Mouse (Mus musculus): Measurements from ENCODE around the gene Rtf2. TPM values are rescaled to one million over a fixed set of nuclear protein-coding genes. Genes with fewer than 3 reads are reported as not detected.
A peak's percentile ranks its signal among the peaks of the same experiment; 100 is the strongest.

Rtf2 gene
- polyA plus RNA-seq, 1 experiment from 2014 or later, result 49.9 TPM

- Histone ChIP-seq H3K4me1 (0 out of 2 replicates have a peak, but pooled peaks cover 3% of the 10 kb centered on the region), H3K27me3 (replicated peaks) (no peaks in the 10 kb centered on the region), H3K36me3 (peaks cover 85% of the 10 kb centered on the region), H3K27ac (replicated peaks) (no peak overlapping the region), H3K4me2 (no peak overlapping the region), H3K9ac (no peak overlapping the region), H3K9me3 (no peaks in the 10 kb centered on the region), H3K4me3 (no peak overlapping the region)
- ATAC-seq (ENCODE audit: extremely low read depth, insufficient number of reproducible peaks, low FRiP score, low TSS enrichment), result no peak
- WGBS, result 90% methylated on average over 5 of the region's 5 CpGs
Measured at GRCm38 (mm10) chr2:172467206-172467605, 26.9 kb downstream of the Rtf2 start.

- WGBS, result 91% methylated on average over 11 of the region's 11 CpGs
- Histone ChIP-seq H3K9me3 (no peaks in the 10 kb centered on the region), H3K9ac (no peak overlapping the region), H3K4me1 (peaks cover 11% of the 10 kb centered on the region), H3K4me2 (no peak overlapping the region), H3K27me3 (replicated peaks) (no peaks in the 10 kb centered on the region), H3K4me3 (no peak overlapping the region), H3K27ac (replicated peaks) (no peak overlapping the region), H3K36me3 (peaks cover 73% of the 10 kb centered on the region)
- ATAC-seq (ENCODE audit: extremely low read depth, insufficient number of reproducible peaks, low FRiP score, low TSS enrichment), result no peak
Measured at GRCm38 (mm10) chr2:172468346-172468819, 28.0 kb downstream of the Rtf2 start.

GRCm38 (mm10) chr2:172472318-172472717, 32.0 kb downstream of the Rtf2 start, which contains the start of gene Fam209:
Gene Fam209, plus strand, starts transcription at chr2:172472520.
- 81% methylated on average over 11 of the region's 11 CpGs for WGBS
- Histone ChIP-seq H3K27ac (replicated peaks) (0 out of 2 replicates have a peak within 1 kb of the TSS, but pooled peaks have one; percentile 29), H3K9me3 (no peaks in the 10 kb centered on the region), H3K4me1 (peaks cover 25% of the 10 kb centered on the region), H3K9ac (0 out of 2 replicates have a peak within 1 kb of the TSS, but pooled peaks have one; percentile 3), H3K27me3 (replicated peaks) (no peaks in the 10 kb centered on the region), H3K4me2 (no peak within 1 kb of the TSS), H3K36me3 (peaks cover 35% of the 10 kb centered on the region), H3K4me3 (no peak within 1 kb of the TSS)
- no peak for ATAC-seq (ENCODE audit: extremely low read depth, insufficient number of reproducible peaks, low FRiP score, low TSS enrichment)

GRCm38 (mm10) chr2:172473591-172473990, 33.2 kb downstream of the Rtf2 start:
- no peak for ATAC-seq (ENCODE audit: extremely low read depth, insufficient number of reproducible peaks, low FRiP score, low TSS enrichment)
- Histone ChIP-seq H3K4me1 (peaks cover 23% of the 10 kb centered on the region), H3K4me2 (no peak overlapping the region), H3K9me3 (no peaks in the 10 kb centered on the region), H3K27ac (replicated peaks) (0 out of 2 replicates have a peak overlapping the region, but pooled peaks have one; percentile 29), H3K4me3 (no peak overlapping the region), H3K9ac (0 out of 2 replicates have a peak overlapping the region, but pooled peaks have one; percentile 3), H3K27me3 (replicated peaks) (no peaks in the 10 kb centered on the region), H3K36me3 (peaks cover 22% of the 10 kb centered on the region)
- 58% methylated on average over 8 of the region's 8 CpGs for WGBS

GRCm38 (mm10) chr2:172474970-172475369, 34.6 kb downstream of the Rtf2 start:
- Histone ChIP-seq H3K9me3 (no peaks in the 10 kb centered on the region), H3K27me3 (replicated peaks) (no peaks in the 10 kb centered on the region), H3K4me3 (no peak overlapping the region), H3K4me2 (no peak overlapping the region), H3K27ac (replicated peaks) (no peak overlapping the region), H3K9ac (no peak overlapping the region), H3K4me1 (peaks cover 22% of the 10 kb centered on the region), H3K36me3 (peaks cover 8% of the 10 kb centered on the region)
- WGBS, result 28% methylated on average over 6 of the region's 6 CpGs
- ATAC-seq (ENCODE audit: extremely low read depth, insufficient number of reproducible peaks, low FRiP score, low TSS enrichment), result no peak

- no peaks in the 10 kb centered on the region for H3K36me3 ChIP-seq
- peak overlapping the region; percentile 49 for H3K4me2 ChIP-seq
- peaks cover 22% of the 10 kb centered on the region for H3K4me1 ChIP-seq
- ATAC-seq (ENCODE audit: extremely low read depth, insufficient number of reproducible peaks, low FRiP score, low TSS enrichment), result no peak
- H3K27me3 ChIP-seq (replicated peaks), result no peaks in the 10 kb centered on the region
- peak overlapping the region; percentile 68 for H3K27ac ChIP-seq (replicated peaks)
- H3K4me3 ChIP-seq, result peak overlapping the region; percentile 49; the same call in 1 of the 2 replicates
- 12% methylated on average over 10 of the region's 10 CpGs for WGBS
- H3K9me3 ChIP-seq, result no peaks in the 10 kb centered on the region
- peak overlapping the region; percentile 11; the same call in 1 of the 2 replicates for H3K9ac ChIP-seq
Measured at GRCm38 (mm10) chr2:172476707-172477260, 36.4 kb downstream of the Rtf2 start.

- Histone ChIP-seq H3K9ac (peak overlapping the region; percentile 76), H3K27ac (replicated peaks) (peak overlapping the region; percentile 73), H3K4me3 (peak overlapping the region; percentile 49), H3K9me3 (no peaks in the 10 kb centered on the region), H3K4me1 (peaks cover 22% of the 10 kb centered on the region), H3K27me3 (replicated peaks) (no peaks in the 10 kb centered on the region), H3K36me3 (no peaks in the 10 kb centered on the region), H3K4me2 (peak overlapping the region; percentile 71)
- ATAC-seq (ENCODE audit: extremely low read depth, insufficient number of reproducible peaks, low FRiP score, low TSS enrichment), result no peak
- WGBS, result 26% methylated on average over 3 of the region's 3 CpGs
Measured at GRCm38 (mm10) chr2:172477350-172477749, 37.0 kb downstream of the Rtf2 start.

- H3K36me3 ChIP-seq, result no peaks in the 10 kb centered on the region
- no peaks in the 10 kb centered on the region for H3K27me3 ChIP-seq (replicated peaks)
- peak overlapping the region; percentile 71 for H3K4me2 ChIP-seq
- no peak for ATAC-seq (ENCODE audit: extremely low read depth, insufficient number of reproducible peaks, low FRiP score, low TSS enrichment)
- peak overlapping the region; percentile 76 for H3K9ac ChIP-seq
- WGBS, result 0% methylated on average over 2 of the region's 2 CpGs
- no peaks in the 10 kb centered on the region for H3K9me3 ChIP-seq
- H3K4me1 ChIP-seq, result peaks cover 19% of the 10 kb centered on the region
- H3K4me3 ChIP-seq, result peak overlapping the region; percentile 49
- peak overlapping the region; percentile 73 for H3K27ac ChIP-seq (replicated peaks)
Measured at GRCm38 (mm10) chr2:172477860-172478259, 37.5 kb downstream of the Rtf2 start.

- WGBS, result 68% methylated on average over 7 of the region's 7 CpGs
- peaks cover 8% of the 10 kb centered on the region for H3K4me1 ChIP-seq
Measured at GRCm38 (mm10) chr2:172480296-172480695, 39.9 kb downstream of the Rtf2 start.

GRCm38 (mm10) chr2:172481654-172482385, 41.5 kb downstream of the Rtf2 start:
- 73% methylated on average over 16 of the region's 16 CpGs for WGBS
- Histone ChIP-seq H3K4me1 (peaks cover 4% of the 10 kb centered on the region), H3K9me3 (no peaks in the 10 kb centered on the region), H3K4me2 (no peak overlapping the region), H3K27ac (replicated peaks) (no peak overlapping the region), H3K9ac (no peak overlapping the region), H3K36me3 (no peaks in the 10 kb centered on the region), H3K4me3 (no peak overlapping the region), H3K27me3 (replicated peaks) (no peaks in the 10 kb centered on the region)
- ATAC-seq (ENCODE audit: extremely low read depth, insufficient number of reproducible peaks, low FRiP score, low TSS enrichment), result no peak

More at GRCm38 (mm10) chr2:172480296-172480695, 39.9 kb downstream of the Rtf2 start:
- H3K4me2 ChIP-seq, result no peak overlapping the region
- H3K4me3 ChIP-seq, result no peak overlapping the region
- no peak overlapping the region for H3K9ac ChIP-seq
- no peaks in the 10 kb centered on the region for H3K27me3 ChIP-seq (replicated peaks)
- H3K36me3 ChIP-seq, result no peaks in the 10 kb centered on the region
- ATAC-seq (ENCODE audit: extremely low read depth, insufficient number of reproducible peaks, low FRiP score, low TSS enrichment), result no peak
- H3K9me3 ChIP-seq, result no peaks in the 10 kb centered on the region
- no peak overlapping the region for H3K27ac ChIP-seq (replicated peaks)

GRCm38 (mm10) chr2:172483766-172484413, 43.5 kb downstream of the Rtf2 start:
- no peak overlapping the region for H3K4me3 ChIP-seq
- no peak overlapping the region for H3K9ac ChIP-seq
- whole genome bisulfite sequencing, result 76% methylated on average over 14 of the region's 14 CpGs
- H3K36me3 ChIP-seq, result no peaks in the 10 kb centered on the region
- no peak overlapping the region for H3K4me2 ChIP-seq
- no peak overlapping the region for H3K27ac ChIP-seq (replicated peaks)
- H3K4me1 ChIP-seq, result no peaks in the 10 kb centered on the region
- ATAC-seq (ENCODE audit: extremely low read depth, insufficient number of reproducible peaks, low FRiP score, low TSS enrichment), result no peak
- no peaks in the 10 kb centered on the region for H3K27me3 ChIP-seq (replicated peaks)
- H3K9me3 ChIP-seq, result no peaks in the 10 kb centered on the region
